Mouse (Mus musculus): ENCODE data around the gene Mrpl46. TPM values are rescaled to one million over a fixed set of nuclear protein-coding genes. Genes with fewer than 3 reads are reported as not detected.

Gene Mrpl46
- polyA plus RNA-seq, 1 experiment from 2014 or later = 87.7 TPM

DNA sequence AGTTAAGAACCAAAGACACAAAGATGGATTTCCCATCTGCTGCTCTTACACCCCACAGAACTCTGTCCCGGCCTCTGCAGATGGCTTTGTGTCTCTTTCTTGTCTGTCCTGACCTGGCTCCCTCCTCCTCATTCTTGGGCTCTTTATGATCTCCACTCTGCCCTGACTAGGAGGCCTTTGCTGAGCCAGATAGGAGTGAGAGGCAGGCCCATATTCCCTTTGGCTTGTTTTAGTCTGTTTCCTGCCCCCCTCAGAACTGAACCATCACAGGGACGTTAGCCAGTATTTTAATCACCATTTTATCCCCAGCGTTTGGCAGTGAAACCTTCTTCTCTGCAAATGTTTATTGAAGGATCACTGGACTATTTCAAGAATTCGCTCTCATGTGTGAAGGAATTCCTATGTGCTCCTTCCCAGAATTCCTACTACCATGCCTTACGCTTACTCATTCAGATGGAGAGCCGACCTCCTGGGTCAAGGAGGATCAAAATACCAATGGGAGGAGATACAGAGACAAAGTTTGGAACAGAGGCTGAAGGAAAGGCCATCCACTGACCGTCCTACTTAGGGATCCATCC is 14.2 kb downstream of the Mrpl46 start:
- no peak for DNase-seq (ENCODE audit: low spot score)

DNA sequence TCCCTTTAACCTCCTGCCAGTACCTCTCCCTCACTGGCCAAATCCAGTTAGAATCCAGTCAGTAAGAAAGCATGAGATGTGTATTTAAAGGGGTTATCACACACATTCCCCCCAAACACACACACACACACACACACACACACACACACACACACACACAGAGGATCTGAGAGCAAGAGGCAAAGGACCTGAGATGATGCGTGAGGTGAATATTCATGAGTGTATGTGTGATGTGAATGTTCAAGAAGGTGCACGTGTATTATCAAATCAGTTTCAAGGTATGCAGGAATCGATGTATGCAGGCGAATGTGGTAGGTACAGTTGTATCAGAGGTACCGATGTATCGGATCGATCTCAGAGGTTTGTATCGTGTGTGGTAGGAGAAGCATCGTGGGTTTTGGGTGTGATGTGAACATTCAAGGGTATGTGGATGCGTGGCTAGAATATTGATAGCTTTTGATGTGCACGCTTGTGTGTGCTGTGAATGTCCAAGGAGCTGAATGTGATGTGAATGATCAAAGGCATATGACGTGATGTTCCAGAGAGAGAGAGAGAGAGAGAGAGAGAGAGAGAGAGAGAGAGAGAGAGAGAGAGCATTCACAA is 15.3 kb downstream of the Mrpl46 start:
- DNase-seq (ENCODE audit: low spot score) = no peak

DNA sequence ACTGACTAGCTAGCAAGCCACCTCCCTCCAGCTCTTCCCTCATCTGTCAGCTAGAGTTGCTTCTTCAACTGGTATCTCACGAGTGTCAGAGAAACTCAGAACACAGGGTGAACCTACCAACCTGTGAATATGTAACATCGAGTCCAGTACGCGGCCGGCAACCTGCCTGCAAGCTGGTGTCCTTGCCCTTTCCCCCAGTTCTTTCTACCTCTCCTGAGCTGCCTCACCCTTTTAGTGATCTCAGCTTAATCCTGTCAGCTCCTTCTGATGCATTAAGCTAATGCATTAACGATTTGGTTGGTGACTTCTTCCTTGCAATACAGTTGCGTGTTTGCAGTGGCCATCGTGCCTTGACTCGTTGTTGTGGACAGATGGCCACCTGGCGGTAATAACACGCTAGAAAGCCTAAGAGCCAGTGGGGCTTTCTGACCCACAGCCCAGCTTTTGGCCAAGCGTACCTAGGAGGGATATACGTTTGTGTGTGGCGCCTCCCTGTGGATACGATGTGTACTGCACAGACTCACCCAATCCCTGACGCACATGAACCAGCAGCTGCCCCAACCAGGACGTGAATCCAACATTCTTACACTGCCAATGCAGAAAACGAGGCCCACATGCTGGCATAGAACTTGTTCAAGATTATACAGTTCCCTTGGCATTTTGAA is 17.2 kb downstream of the Mrpl46 start:
- DNase-seq (ENCODE audit: low spot score) = peak; percentile 89

DNA sequence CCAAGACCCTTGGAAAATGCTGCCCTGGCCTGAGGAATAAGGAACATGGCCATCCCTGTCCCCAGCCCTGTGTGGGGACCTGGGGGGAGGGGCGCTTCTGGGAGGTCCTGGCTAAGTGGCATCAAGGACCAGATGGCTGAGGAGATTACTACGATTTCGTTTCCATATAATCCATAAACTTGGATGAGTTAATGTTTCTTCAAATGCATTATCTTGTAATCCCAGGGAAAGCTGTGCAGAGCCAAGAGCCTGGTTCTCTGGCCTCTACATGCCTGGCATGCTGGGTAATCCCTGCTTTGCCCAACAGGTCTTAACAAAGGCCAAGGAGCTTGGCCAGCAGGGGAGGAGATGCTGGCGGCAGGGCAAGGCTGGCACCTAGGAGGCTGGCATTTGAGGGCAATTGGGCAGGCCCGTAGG is 18.1 kb downstream of the Mrpl46 start:
- DNase-seq (ENCODE audit: low spot score) = no peak

DNA sequence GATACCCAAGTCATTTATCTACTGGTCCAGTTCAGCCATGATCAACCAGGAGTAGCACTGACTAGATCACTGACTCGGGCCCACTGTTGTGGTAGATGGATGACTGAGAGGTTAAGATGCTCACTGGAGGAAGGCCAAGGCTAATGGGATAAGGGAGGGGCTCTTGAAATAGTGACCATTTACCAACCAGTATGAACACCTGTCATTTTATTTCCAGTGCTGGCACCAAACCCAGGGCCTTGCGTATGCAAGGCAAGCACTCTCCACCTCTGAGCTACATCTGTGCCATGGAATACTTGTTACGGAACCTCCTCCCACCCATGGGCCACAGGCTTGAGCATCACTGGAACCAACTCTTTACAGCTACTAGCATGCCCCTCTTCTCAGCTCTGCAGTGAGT is 19.5 kb downstream of the Mrpl46 start:
- DNase-seq (ENCODE audit: low spot score) = no peak

DNA sequence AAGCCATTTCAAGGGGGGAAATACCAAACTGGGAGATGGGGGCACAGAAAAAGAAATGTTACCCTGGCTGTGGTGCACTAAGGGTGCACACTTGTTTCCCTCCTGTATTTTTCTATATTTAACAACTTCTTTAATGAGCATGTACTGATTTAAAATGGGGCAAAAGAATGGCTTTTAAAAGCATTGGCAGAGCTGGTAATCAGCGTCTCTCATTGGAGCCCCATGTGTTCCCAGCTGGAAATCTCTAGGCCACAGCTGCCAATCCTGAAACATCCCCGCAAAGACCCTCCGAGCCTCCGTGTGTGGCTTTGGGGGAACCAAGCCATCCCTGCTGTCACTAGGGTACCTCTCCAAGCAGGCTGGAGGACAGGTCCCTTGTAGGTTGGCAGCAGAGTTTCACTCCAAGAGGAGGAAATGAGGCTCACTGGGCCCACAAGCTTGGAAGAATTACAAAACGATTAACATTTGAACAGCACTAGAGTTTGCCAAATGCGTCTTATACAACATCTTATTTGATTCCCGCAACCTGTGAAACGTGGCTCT is 28.8 kb downstream of the Mrpl46 start:
- DNase-seq (ENCODE audit: low spot score) = no peak

DNA sequence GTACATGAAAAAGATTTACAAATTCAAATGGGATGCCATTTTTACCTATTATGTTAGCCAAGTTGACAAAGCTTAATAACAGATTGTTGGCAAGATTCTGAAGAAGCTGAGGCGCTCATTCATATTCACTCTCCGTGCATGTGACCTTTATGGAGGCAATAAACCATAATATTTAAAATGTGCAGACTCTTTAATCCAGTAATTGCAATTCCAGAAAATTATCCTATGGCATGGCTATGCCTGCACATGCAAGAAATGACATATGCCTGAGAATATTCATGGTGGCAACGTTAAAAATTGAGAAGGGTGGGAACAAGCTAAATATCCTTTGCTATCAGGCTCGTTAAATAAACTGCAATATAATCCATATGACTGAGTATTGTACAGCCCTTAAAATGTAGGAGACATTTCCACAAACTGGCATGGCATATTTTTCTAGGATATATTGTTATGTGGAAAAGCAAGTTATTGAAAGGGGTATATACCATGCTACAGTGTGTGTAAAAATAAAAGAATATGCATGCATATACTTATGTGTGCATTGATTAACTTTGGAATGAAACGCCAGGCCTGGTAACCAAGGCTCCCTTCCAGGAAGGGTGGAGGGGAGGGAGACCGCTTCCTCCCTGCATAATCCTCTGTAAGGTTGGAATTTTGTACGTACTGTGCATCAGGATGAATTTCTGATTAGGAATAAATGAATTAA is 29.4 kb downstream of the Mrpl46 start:
- DNase-seq (ENCODE audit: low spot score) = no peak

DNA sequence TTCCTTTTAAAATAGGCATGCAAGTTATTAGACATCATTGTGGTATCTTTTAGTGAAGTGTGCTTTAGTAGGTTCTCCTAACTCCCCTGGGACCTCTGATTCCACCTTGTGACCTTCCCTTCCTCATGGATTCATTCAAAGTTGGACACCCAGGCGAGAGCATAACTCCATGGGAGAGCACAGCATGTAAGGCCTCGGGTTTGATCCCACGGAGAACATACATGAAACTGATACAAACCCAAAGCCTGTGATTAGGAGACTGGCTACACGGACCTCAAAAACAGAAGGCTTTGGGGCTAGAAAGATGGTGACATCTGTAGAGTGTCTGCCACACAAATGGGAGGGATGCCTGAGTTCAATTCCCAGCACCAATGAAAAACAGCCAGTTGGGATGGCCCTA is 30.4 kb downstream of the Mrpl46 start:
- no peak for DNase-seq (ENCODE audit: low spot score)

DNA sequence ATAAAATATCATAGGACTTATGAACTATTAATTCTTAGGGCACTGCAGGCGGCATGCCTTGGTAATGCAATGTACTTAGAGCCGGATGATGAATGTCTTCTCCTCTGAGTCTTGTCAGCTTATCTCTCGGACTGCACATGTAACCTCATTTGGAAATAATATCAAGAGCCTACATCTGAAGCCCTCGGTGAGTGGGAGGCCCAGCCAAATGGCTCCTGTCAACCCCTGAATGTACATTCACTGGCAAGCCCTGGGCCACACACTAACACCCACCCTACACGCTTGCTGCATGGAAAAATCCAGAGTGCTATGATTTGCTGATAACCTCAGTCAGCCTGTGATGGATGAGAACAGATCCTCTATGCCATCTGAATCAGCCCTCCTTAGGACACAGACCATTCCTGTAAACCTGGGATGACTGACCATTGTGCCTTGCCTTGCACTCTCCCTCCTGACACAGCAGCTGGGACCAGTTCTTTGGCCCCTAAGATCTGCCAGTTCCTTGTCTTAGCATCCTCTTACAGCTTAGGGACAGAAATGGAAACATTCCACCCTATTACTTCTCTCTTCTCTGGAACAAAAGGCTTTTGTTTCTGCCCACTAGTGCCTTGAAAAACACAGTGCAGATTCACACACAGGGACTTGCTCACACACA is 39.5 kb downstream of the Mrpl46 start:
- no peak for DNase-seq (ENCODE audit: low spot score)

DNA sequence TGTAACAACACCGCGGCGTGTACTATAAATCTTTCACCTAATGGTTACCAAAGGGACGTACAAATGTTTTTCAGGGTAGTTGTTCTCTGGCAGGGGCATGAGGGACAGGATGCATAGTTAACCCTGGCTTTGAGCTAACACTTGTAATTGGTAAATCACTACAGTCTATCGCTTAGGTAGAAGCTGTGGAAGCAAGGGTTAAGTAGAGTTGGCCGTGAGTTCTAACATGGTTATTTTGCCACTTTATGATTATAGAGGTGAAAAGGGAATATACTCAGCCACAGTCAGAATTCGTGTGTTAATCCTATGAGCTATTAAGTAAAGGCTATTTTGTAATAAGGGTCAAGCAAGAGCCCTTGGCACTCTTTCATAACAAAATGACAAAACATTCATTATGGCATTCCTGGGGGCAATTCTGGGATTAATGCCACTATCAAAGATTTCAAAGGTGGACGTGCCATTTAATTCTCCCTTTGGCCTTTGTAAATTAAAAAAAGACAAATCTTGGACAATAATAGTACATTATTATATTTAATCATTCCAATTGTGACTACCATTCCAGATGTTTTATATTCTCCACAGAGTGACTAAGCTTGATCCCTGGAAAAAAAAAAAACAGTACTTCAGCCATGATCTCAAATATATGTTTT is 43.9 kb downstream of the Mrpl46 start:
- no peak for DNase-seq (ENCODE audit: low spot score)

DNA sequence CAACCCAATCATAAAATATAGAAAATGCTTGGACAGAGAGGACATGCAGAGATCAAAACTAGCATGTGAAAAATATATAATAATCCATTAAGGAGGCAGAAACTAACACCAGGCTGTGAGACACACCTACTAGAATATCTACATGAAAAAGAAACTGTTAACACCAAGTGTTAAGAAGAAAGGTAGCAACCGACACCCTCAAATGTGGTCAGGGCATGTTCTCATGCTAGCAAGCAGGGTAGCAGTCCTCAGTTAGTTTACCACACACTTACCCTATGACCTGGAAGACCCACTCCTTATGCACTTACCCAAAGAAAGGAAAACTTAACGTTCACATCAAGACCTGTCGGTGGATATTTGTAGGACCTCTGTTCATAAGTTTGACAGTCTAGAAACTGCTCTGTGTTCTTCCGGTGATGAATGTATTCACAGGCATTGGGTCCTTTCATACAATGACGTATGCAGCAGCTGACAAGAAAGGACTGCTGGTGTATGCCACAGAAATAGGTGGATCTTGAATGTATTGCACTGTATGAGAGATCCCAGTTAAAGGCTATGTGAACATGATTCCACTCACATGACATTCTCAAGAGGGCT is 45.6 kb downstream of the Mrpl46 start, which contains the start of gene Ntrk3:
Ntrk3 (minus strand) TSS at position 399 of the 597 bp plus-strand sequence.
- DNase-seq (ENCODE audit: low spot score) = peak; percentile 82

DNA sequence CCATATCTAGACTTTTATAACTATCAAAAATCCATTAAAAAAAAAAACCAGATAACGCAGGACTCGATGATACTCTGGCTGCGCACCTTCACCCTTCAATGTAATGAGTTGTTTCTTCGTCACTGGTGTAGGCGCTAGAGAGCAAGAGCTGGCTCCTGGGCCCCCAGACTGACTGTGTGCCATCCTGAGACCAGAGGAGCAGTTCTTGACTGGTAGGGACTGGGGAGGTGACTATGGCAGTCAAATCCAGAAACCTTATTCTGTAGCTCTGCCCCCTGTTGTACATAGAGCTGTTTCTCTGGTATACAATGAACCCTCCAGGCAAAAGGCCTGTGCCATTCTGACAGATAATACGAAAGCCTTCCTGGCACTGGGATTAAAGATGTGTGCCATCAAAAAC is 46.1 kb downstream of the Mrpl46 start:
- peak; percentile 72 for DNase-seq (ENCODE audit: low spot score)

DNA sequence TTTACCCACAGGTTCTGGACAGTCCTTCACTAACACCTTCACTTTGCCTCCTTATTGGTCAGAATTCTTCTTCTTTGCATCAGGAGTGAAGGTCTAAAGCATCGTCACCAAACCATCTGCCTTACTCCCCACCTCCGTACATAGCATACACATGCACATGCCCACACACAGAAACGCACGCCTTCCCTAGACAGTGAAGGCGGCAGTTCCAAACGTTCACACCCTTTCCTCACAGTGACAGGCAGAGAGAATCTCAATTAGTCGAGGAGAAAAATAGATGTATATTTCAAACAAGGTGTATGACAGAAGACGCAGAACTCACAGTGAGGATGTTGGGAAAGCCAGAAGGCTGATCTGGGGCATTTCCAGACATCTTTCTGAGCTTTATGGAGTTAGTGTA is 51.9 kb downstream of the Mrpl46 start:
- DNase-seq (ENCODE audit: low spot score) = no peak

Other genes starting within 250 kb of the Mrpl46 start
- gene Ntrk3, start 45.5 kb downstream of the Mrpl46 start, polyA plus RNA-seq (2015; fragmentation: Nextera tagmentation; extraction: Ambion mirVana) = 56.4 and 75.0 TPM in 2 replicates
- gene Mrps11, start 412 bp downstream of the Mrpl46 start, polyA plus RNA-seq (2015; fragmentation: Nextera tagmentation; extraction: Ambion mirVana) = 84.2 and 88.0 TPM in 2 replicates
- 21.4 and 22.5 TPM in 2 replicates for gene Det1, start 63.7 kb upstream of the Mrpl46 start, polyA plus RNA-seq (2015; fragmentation: Nextera tagmentation; extraction: Ambion mirVana)
- gene Aen, start 112.3 kb upstream of the Mrpl46 start, polyA plus RNA-seq (2015; fragmentation: Nextera tagmentation; extraction: Ambion mirVana) = 45.4 and 45.7 TPM in 2 replicates
- gene Isg20, start 129.9 kb upstream of the Mrpl46 start, polyA plus RNA-seq (2015; fragmentation: Nextera tagmentation; extraction: Ambion mirVana) = 136 and 152 TPM in 2 replicates

All from thymus, postnatal 0 days (tissue).